Mouse (Mus musculus) erythroid progenitor cell, adult 5-6 weeks (primary cell): ENCODE data around the gene Itpr3. TPM values are rescaled to one million over a fixed set of nuclear protein-coding genes. Genes with fewer than 3 reads are reported as not detected.

Experiments
- ATAC-seq: replicated peaks from 2 replicates; pipeline ENCODE4 v1.8.0; 2016; ENCODE audit warnings: moderate number of reproducible peaks, mild to moderate bottlenecking, moderate TSS enrichment, inconsistent platforms; ENCODE audit not compliant: poor library complexity, low FRiP score, severe bottlenecking
- total RNA-seq, 2 experiments: library from RNA; stranded (forward) in 1 of 2; stranded (reverse) in 1 of 2; fragments of 150-400 nt in 1 of 2; fragments of 186-747, 209-891 nt in 1 of 2; gene quantifications; 2 replicates each; pipeline versions ENCODE4 v1.2.3 to v1.2.4; 2015 to 2017; ENCODE audit warnings: low replicate concordance in 2 of 2

Itpr3 gene
- total RNA-seq, 2 experiments from 2014 or later = 0.98 to 1.3 TPM

DNA sequence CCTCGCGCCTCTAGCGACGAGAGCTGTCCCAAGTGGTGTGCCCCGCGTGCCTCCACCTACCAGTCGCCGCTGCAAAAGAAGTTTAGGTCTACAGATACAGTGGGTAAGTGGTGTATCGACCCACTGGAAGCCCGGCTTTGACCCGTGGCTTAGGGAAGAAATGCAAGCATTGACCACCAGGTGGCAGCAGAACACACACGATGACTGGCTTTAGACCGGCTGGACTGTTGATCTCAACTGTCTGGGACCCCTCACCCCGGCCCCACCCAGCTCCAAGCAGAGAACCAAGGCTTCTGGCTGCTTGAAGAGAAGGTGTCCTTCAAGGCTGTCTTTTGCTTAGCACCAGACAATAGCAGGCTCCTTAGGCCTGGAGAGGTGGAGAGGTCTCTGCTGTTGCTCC is 24.2 kb upstream of the Itpr3 start:
- ATAC-seq = no peak

DNA sequence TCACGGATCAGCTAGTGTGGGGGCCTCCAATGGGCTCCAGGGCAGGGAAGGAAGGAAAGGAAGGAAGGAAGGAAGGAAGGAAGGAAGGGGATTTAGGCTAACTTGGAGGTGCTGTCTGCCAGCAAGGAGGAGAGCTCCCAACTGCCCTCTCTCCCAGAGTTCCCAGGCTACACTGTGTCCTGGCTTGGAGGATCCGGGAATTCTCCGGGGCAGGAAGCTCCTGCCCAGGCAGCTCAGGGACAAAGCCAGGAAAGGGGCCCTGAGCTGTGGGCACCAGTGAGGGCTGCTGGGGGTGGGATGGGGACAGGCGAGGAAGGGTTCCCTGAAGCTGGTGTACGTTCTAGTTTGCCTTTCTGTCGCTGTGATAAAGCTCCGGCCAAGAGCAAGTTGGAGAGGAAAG is 20.6 kb upstream of the Itpr3 start:
- no peak for ATAC-seq

DNA sequence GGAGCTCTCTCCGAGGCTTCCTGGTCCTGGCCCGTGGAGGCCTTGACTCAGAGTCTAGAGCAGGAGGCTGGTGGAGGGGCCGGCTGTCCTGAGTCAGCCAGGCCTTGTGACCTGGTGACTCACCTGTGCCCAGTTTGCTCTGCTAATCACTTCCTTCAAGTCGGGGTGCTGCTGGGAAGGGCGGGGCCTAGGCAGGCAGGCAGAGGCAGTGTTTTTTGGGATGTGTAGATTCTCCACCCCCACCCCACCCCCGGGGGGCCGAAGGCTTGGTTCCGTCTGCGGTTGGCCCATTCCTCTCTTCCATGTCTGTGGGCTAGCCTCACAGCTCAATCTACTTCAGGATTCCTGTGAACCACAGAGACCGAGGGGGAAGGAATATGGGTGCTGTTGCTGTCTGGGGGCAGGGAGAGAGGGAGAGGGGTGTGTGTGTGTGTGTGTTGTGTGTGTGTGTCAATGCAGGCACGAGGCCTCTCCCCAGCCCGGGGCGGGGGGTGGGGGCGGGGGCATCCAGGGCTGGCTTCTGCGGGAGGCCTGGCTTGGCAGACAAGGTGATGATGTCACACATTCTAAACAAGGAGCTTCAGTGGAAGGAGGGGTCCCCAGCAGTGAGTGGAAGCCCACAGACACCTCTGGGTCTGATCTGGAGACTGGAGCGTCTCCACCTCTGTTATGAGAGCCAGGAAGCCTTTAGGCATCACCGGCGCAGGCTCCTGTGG is 18.6 kb upstream of the Itpr3 start:
- ATAC-seq = no peak

DNA sequence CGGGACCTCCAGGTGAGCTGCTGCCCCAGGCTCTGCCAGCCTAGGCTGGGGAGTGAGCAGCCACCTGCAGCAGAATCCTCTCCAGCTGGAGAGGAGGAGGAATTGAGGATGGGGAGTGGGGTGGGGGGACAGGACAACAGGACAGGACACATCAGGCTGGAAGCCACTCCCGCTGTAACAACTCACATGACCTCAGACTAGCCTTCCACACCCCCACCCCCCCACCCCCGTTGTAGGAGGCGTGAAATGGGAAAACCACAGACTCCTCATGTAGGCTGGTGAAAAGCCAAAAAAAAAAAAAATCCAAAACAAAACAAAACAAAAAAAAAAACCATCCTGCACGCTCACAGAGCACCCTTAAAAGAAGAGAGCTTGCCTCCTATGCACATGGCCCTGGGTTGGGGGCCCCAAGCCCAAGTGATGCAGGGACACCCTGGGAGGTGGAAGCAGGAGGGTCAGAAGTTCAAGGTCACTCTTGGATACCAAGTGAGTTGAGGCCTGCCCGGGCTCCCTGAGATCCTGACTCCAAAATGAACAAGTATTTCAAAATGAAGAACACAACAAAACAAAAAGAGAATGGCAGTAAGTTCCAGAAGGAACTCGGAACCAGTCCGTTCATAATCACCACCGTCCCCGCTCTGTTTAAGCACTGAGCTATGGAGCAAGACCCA is 17.5 kb upstream of the Itpr3 start:
- no peak for ATAC-seq

DNA sequence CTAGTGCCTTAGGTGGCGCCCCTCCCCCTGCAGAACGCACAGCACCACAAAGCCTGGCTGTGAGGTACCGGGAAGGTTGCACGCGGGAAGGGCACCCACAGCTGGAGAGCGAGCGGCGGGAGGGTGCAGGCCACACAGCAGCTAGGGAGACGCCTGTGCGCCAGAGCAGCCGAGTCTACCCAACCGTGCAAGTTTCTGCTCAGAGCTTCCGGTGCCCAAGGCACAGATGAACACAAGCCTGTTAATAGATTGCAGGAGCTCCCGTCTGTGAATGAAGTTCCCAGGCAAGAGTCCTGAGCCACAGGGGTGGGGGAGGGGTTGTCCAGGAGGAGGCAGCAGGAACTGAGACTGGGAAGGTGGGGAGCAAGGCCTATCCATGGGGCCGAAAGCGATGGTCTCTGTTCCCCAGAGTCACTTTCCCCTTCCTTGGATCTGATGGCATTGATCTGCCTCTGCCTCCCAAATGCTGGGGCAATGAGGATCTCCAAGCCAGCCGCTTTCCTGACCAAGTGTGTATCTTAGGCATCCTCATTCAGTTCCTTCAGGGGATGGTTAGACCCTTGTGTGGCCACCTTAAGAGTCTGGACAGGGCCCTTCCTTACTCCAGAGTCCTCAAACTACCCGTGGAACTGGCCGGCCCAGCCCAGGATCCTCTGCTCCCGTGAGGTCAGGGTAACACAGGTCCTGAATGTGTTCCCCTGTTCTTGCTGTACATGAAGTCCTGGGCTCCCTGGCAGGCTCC is 16.6 kb upstream of the Itpr3 start:
- ATAC-seq = no peak

DNA sequence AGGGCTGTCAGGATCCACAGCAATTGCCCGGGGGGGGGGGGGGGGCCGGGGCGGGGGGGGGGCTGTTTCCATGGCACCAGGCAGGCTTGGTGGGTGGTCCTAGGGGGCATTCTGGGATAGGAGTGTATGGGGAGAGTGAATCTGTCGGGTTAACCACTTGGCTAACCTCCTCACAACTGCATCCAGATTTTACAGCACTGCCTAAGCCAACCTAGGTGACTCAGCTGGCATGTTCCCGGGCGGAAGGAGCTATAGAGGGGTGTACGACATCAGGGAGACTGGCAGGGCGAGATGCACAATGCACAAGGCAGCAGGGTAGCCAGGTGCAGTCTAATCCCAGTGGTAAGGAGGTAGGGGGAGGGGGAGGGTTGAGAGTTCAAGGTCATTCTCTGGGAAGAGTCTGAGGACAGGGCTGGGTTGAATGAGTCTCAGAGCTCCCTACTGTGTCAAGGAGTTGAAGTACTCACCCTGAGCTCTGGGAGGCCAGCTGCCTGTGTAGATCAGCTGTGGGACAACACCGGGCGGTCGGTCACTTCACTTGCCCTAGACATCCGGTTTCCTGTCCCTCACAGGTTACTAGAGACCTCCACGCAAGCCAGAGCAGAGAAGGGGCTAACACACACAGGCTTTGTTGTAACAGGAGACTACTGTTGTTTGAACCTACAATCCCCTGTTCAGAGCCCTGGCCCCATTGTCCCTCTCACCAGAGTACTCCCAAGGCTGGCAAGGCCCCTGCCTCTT is 15.9 kb upstream of the Itpr3 start:
- ATAC-seq = no peak

DNA sequence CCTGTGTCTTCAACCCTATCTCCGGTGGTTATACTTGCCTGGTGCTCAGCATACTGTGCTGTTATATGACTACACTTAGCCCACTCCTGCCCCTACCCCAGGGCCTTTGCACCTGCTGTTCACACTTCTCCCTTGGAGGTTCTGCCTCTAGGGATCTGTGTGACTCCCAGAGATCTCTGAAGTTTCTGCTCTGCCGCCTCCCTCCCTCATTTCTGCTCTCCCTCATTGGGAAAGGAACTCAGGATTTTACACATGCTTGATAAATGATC is 15.4 kb upstream of the Itpr3 start:
- no peak for ATAC-seq

DNA sequence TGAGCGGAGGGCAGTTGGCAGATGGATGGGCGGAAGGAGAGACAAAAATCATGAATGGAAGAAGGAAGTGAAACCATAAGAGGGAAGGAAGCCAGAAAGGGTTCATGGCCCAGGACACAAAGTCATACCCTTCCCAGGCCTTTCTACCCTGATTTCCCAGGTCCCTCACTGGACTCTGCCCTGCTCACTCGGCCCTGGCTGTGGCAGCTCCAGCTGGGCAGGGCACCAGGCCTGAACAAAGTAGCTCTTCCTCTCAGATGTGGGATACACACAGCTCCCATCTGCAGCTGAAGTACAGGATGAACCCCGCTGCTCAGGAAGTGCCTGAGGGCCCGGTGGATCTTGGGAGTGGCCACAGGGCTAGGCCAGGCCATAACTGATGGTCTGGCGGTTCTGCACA is 14.3 kb upstream of the Itpr3 start:
- no peak for ATAC-seq

DNA sequence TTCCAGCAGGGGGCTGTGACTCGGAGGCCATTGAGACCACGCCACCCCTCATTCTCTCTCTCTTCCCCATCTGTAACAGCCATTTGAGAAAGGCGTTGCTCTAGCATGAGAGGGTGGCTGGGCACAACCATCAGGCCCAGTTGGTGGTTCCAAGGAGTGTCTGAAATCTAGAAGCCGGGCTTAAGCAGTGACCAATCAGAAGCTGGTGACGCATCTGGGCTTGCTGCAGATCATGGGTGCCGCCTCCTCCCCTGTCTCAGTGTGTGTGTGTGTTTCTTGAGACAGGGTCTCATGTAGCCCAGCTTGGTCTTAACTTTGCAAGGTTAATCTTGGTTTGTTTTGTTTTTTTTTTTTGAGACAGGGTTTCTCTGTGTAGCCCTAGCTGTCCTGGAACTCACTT is 11.9 kb upstream of the Itpr3 start:
- no peak for ATAC-seq

DNA sequence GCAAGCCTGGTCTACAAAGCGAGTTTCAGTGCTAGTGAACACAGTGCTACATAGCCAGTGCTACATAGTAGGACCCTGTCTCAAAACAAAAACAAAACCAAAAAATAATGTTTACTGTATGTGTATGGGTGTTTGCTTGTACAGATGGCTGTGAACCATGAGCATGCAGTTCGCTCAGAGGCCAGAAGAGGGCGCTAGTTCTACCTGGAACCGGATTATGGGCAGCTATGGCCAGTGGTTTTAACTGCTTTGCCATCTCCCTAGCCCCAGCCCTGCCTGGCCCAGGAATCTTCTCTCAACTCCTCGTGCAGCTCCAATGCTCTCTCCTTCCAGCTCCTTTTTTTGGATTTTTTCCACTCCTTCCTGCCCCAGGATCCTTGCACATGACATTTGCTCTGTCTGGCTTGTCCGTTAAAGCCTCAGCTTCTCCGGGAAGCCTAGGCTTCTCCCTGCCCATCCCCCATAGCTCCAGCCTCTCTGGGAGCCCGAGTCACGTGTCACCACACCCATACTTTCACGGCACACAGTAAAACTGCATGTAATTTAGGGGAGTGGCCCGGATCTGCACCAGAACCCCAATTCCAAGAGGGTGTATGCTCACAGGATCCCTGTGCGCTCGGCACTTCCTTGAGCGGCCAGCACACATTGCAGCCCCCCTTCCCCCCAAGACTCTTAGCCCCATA is 9.2 kb upstream of the Itpr3 start:
- no peak for ATAC-seq

DNA sequence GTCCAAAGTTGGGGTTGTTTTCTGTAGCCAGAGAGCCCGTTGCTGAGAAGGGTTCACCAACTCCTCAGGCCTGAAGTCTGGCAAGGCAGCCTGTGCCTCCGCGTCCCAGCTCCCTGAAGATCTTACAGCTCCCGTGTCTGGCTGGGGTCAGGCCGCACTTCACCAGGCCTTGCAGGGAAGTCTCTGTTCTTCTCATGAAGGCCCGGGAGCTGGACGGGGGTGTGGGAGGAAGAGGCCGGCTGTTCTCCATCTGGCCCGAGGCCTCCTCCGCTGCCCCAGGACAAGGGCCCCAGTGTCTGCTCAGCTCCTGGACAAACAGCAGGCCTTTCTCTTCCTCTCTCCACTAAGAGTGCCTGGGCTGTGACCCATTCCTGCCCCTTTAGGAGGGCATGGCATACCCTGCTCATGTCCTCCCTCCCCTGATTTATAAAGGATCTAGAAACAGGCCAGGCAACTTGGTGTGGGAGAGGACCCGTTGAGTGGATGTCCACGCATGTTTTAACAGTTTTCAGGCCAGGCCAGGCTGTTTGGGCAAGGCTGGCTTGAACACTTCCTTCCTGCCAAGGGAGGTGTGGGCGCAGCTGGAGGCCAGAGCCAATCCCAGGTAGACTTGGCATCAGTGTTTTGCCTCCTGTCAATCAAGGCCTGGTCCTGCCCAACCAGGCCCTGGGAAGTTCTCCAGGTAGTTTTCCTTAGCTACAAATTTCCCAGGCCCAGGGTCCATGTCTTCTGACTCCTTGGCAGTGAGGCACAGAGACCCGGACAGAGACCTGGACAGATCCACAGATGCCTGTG is 8.5 kb upstream of the Itpr3 start:
- no peak for ATAC-seq

DNA sequence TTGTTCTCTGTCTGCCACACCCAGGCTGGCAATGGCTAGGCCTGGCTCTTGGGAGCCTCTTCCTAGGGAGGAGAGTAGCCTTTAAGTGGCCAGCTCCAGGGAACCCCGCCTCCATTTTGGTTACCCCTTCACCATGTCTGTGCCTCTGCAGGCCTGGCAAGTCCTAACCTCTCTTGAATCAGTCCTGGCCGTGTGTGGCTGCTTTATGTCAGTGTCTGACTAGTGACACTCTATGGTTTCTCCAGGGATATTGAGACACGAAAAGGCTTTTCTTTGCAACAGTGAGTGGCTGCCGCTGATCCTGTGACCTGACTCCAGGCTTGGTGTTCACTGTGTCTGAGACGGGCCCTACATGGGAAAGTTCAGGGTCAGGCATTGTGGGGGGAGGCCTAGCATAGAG is 6.3 kb upstream of the Itpr3 start:
- no peak for ATAC-seq

DNA sequence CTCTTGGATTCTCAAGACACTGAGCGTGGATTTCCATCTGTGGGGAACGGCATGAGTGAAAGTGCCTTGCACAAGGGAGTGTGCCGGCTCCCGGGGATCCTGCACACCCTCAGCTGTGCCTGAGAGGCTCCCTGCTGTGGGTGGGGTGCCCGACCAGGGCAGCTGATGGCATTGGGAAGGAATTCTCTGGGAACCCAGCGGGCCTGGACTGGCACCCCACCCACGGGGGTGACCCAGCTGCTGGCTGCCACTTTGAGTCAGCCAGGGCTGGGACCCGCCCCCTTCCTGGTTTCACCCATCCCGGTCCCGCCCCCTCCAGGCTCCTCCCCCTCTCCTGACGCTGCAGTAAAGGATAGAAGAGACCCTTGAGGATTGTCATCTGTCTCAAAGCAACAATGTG is 5.6 kb upstream of the Itpr3 start:
- ATAC-seq = no peak

DNA sequence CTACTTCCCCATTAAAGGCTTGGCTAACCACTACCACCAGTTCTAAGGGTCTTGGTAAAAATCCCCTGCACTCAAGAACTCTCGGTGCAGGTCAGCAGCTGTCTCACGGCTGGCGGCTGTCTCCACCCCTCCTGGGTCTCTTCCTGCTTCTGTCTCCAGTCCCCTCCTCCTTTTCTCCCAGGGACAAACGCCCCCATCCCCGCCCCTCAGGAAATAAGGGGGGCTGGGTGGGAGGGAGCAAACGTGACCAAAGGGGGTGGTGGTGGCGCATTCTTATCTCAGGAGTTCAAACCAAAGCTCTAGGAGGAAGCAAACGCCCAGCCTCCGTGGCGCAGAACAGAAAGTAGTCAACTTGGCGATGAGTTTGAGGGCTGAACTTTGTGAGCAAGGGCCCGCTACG is 934 bp upstream of the Itpr3 start:
- no peak for ATAC-seq

DNA sequence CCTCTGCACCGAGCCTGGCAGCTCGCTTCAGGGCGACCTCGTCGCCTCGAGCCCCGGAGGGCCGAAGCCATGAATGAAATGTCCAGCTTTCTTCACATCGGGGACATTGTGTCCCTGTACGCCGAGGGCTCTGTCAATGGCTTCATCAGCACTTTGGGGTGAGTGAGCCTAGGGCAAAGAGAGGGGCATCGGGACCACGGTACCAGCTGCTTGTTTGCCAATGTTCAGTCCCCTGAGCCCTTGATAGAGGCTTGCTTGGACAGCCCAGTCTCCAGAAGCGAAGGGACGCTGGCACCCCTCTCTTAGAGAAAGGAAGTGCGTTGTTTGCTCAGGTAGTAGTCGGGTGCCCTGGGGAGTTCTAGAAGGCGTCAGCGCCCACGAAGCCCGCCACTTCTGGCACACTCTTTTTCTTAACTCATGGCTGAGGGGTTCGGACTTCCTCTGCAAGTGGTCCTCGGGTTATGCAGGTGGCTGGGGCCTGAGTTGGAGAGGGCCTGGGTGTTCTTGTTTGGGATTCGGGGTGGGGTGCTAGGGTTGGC is 482 bp downstream of the Itpr3 start:
- no peak for ATAC-seq

DNA sequence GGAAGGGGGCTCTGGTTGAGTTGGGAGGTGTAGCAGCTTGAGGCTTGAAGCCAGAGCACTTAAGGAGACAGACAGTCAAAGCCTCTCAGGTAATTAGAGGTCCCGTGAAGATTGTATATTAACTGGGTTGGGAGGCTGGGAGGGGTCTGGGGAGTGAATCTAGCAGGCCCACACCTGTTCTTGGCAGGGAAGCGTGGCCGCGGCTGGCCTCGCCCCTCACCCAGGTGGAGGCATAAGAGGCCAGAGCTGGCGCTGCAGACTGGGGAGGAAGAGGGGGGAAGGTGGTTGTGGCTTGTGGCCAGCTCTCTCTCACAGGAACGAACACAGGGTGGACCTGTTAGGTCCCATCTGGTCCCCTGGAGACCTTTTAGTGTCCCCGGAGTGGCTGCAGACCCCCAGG is 3.6 kb downstream of the Itpr3 start:
- ATAC-seq = no peak

DNA sequence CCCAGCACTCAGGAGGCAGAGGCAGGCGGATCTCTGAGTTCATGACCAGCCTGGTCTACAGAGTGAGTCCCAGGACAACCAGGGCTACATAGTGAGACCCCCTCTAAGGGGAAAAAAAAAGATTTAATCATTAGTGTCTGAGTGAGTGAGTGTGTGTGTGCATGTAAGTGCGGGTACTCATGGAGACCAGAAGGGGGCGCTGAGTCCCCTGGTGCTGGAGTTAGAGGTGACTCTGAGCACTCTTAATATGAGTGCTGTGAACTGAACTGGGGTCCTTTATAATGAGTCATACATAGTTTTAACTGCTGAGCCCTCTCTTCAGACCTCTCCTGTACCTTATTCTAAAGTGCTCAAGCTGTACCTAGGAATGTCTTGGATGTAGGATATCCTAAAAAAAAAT is 4.6 kb downstream of the Itpr3 start:
- no peak for ATAC-seq

DNA sequence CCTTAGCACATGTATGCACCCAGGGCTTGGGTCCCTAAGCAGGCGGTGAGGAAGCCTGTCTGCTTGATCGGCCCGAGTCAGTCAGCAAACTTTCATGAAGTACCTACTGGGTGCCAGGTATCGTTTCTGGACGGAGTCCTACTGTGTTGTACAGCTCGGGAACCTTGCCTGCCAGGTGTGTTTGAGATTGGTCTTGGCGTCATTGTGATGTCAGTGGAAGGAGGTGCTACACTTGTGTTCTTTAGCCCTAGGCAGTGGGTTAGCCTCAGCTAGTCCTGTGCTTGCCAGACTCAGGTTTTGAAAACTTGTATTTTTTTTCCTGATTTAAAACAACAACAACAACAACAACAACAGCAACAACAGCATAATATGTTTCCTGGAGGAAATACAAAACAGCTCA is 5.6 kb downstream of the Itpr3 start:
- ATAC-seq = no peak

DNA sequence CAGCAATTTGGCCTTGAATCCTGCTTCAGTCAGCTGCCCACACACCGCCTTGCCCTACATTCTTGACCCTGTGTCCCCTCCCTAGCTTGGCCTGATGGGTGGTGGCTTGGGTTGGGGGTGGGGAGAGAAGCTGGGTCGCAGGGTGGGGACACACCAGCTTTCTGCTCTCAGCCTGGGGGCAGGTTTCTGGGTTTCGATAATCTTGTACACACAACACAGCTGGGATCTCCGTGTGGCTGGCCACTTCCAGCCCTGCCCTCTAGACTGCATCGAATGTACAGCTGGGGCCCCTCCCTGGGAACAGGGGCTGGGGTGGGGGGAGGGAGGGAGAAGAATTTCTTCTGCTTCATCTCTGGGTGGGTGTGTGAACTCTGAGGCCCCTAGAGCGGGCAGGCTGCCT is 6.6 kb downstream of the Itpr3 start:
- ATAC-seq = no peak
